In genomic region chr15:10726272-10726671, GRCm38 (mm10) we compare ENCODE assay signal across 16 mouse cellular contexts.
"Had no signal": no experiment of that assay in that cellular context is flagged by ENCODE, and none has a peak within 500 bp of the region (broad histone marks: within the 10 kb centered on the region; RNA-seq: fewer than 3 reads in every experiment).

No protein-coding gene starts in this region.

- H3K4me2 ChIP-seq: neural tube, embryonic 13.5 days; neural tube, embryonic 15.5 days; stomach, embryonic 15.5 days had no signal

- DNase-seq: retina, postnatal 1 day; right cerebral cortex, adult 18-20 months; right cerebral cortex, postnatal 14 days; right cerebral cortex, postnatal 25 days; right cerebral cortex, postnatal 4 days; spleen, adult 18-20 months; thymus, adult 18-20 months; thymus, adult 2 months; thymus, postnatal 14 days; thymus, postnatal 25 days; thymus, postnatal 36 days; thymus, postnatal 4 days had no signal

- H3K9ac ChIP-seq: neural tube, embryonic 13.5 days; neural tube, embryonic 15.5 days; stomach, embryonic 15.5 days had no signal

- H3K27me3 ChIP-seq: neural tube, embryonic 13.5 days; neural tube, embryonic 15.5 days; stomach, embryonic 15.5 days had no signal

- H3K27ac ChIP-seq: neural tube, embryonic 13.5 days; neural tube, embryonic 15.5 days; stomach, embryonic 15.5 days; stomach, postnatal 0 days had no signal

- H3K4me1 ChIP-seq: stomach, embryonic 15.5 days had no signal

- H3K4me3 ChIP-seq: neural tube, embryonic 13.5 days; neural tube, embryonic 15.5 days; stomach, embryonic 15.5 days had no signal

- H3K36me3 ChIP-seq: neural tube, embryonic 13.5 days; neural tube, embryonic 15.5 days; stomach, embryonic 15.5 days had no signal

- H3K9me3 ChIP-seq: neural tube, embryonic 13.5 days; neural tube, embryonic 15.5 days; stomach, embryonic 15.5 days had no signal
